Mouse (Mus musculus): ENCODE measurements around the gene Rsg1. TPM values are rescaled to one million over a fixed set of nuclear protein-coding genes. Genes with fewer than 3 reads are reported as not detected.

Gene Rsg1
- total RNA-seq, 2 experiments from 2014 or later: 2.7 to 4.4 TPM

GRCm38 (mm10) chr4:141191294-141191693 lies 22.5 kb upstream of the Rsg1 start:
- Histone ChIP-seq H3K27ac (no peak overlapping the region), H3K4me3 (no peak overlapping the region)
- intact Hi-C loops (cut with DNase I): no loop called here
- no peak for DNase-seq (ENCODE audit: extremely low spot score in 1 of 2, low spot score in 2 of 2)
- TF ChIP-seq CTCF (IDR thresholded peaks at IDR 0.05): no peak

GRCm38 (mm10) chr4:141194553-141194952 lies 19.2 kb upstream of the Rsg1 start:
- H3K27ac ChIP-seq: no peak overlapping the region
- no peak for DNase-seq (ENCODE audit: extremely low spot score in 1 of 2, low spot score in 2 of 2)
- no peak for TF ChIP-seq CTCF (IDR thresholded peaks at IDR 0.05)
- intact Hi-C loops (cut with DNase I): no loop called here
- no peak overlapping the region for H3K4me3 ChIP-seq

- no peak for TF ChIP-seq CTCF (IDR thresholded peaks at IDR 0.05)
These were observed 16.6 kb upstream of the Rsg1 start for GRCm38 (mm10) chr4:141196981-141197685.

GRCm38 (mm10) chr4:141197686-141198035 lies 16.1 kb upstream of the Rsg1 start:
- no peak for DNase-seq (ENCODE audit: extremely low spot score in 1 of 2, low spot score in 2 of 2)
- Histone ChIP-seq H3K4me3 (no peak overlapping the region), H3K27ac (no peak overlapping the region)
- intact Hi-C loops (cut with DNase I): no loop called here
- no peak; the same call in 1 of the 2 replicates for TF ChIP-seq CTCF (IDR thresholded peaks at IDR 0.05)

More at GRCm38 (mm10) chr4:141196981-141197685, 16.6 kb upstream of the Rsg1 start:
- no peak overlapping the region for H3K27ac ChIP-seq
- intact Hi-C loops (cut with DNase I): no loop called here
- DNase-seq (ENCODE audit: extremely low spot score in 1 of 2, low spot score in 2 of 2): no peak
- H3K4me3 ChIP-seq: no peak overlapping the region

GRCm38 (mm10) chr4:141200906-141201305 lies 12.8 kb upstream of the Rsg1 start:
- no peak for DNase-seq (ENCODE audit: extremely low spot score in 1 of 2, low spot score in 2 of 2)
- Histone ChIP-seq H3K4me3 (no peak overlapping the region), H3K27ac (no peak overlapping the region; the same call in 1 of the 2 replicates)
- TF ChIP-seq CTCF (IDR thresholded peaks at IDR 0.05): no peak
- intact Hi-C loops (cut with DNase I): loop anchor here (5.0 kb wide), 2 partner anchors 54 to 66 kb away; partner anchors contain the start of gene Fbxo42

- no peak for TF ChIP-seq CTCF (IDR thresholded peaks at IDR 0.05)
- Histone ChIP-seq H3K27ac (no peak overlapping the region), H3K4me3 (no peak overlapping the region)
- DNase-seq (ENCODE audit: extremely low spot score in 1 of 2, low spot score in 2 of 2): no peak
- intact Hi-C loops (cut with DNase I): loop anchor here (5.0 kb wide), 2 partner anchors 55 to 65 kb away; partner anchors contain the start of gene Fbxo42
These were observed 11.6 kb upstream of the Rsg1 start for GRCm38 (mm10) chr4:141202192-141202591.

- no peak overlapping the region for H3K4me3 ChIP-seq
- peak in 1 of 2 experiments; percentile 32 for DNase-seq (ENCODE audit: extremely low spot score in 1 of 2, low spot score in 2 of 2)
- TF ChIP-seq CTCF (IDR thresholded peaks at IDR 0.05): peak; percentile 49
- H3K27ac ChIP-seq: no peak overlapping the region
- intact Hi-C loops (cut with DNase I): loop anchor here (2.0 to 5.0 kb wide), 3 partner anchors 57 to 158 kb away; partner anchors contain the start of gene Fbxo42
These were observed 9.1 kb upstream of the Rsg1 start for GRCm38 (mm10) chr4:141204580-141205061.

- DNase-seq (ENCODE audit: extremely low spot score in 1 of 2, low spot score in 2 of 2): no peak
- H3K27ac ChIP-seq: no peak overlapping the region
- intact Hi-C loops (cut with DNase I): no loop called here
- H3K4me3 ChIP-seq: no peak overlapping the region
- no peak for TF ChIP-seq CTCF (IDR thresholded peaks at IDR 0.05)
These were observed 6.7 kb upstream of the Rsg1 start for GRCm38 (mm10) chr4:141207081-141207480.

- no peak for DNase-seq (ENCODE audit: extremely low spot score in 1 of 2, low spot score in 2 of 2)
- no peak for TF ChIP-seq CTCF (IDR thresholded peaks at IDR 0.05)
- intact Hi-C loops (cut with DNase I): no loop called here
- peak overlapping the region; percentile 70 for H3K27ac ChIP-seq
- H3K4me3 ChIP-seq: peak overlapping the region; percentile 24; the same call in 1 of the 2 replicates
These were observed 3.1 kb upstream of the Rsg1 start for GRCm38 (mm10) chr4:141210524-141211219.

- DNase-seq (ENCODE audit: extremely low spot score in 1 of 2, low spot score in 2 of 2): no peak
- no peak overlapping the region for H3K4me3 ChIP-seq
- no peak overlapping the region for H3K27ac ChIP-seq
- TF ChIP-seq CTCF (IDR thresholded peaks at IDR 0.05): no peak
- intact Hi-C loops (cut with DNase I): no loop called here
These were observed 2.1 kb upstream of the Rsg1 start for GRCm38 (mm10) chr4:141211646-141212045.

GRCm38 (mm10) chr4:141212892-141213291 lies 864 bp upstream of the Rsg1 start:
- intact Hi-C loops (cut with DNase I): no loop called here
- Histone ChIP-seq H3K4me3 (no peak overlapping the region), H3K27ac (no peak overlapping the region)
- no peak for TF ChIP-seq CTCF (IDR thresholded peaks at IDR 0.05)
- no peak for DNase-seq (ENCODE audit: extremely low spot score in 1 of 2, low spot score in 2 of 2)

- Histone ChIP-seq H3K4me3 (peak overlapping the region; percentile 55), H3K27ac (peak overlapping the region; percentile 60; the same call in 1 of the 2 replicates)
- DNase-seq (ENCODE audit: extremely low spot score in 1 of 2, low spot score in 2 of 2): no peak
- no peak for TF ChIP-seq CTCF (IDR thresholded peaks at IDR 0.05)
- intact Hi-C loops (cut with DNase I): no loop called here
These were observed 414 bp upstream of the Rsg1 start for GRCm38 (mm10) chr4:141213342-141213741.
